ENCODE assay signal across 9 mouse cellular contexts in the genomic region with DNA sequence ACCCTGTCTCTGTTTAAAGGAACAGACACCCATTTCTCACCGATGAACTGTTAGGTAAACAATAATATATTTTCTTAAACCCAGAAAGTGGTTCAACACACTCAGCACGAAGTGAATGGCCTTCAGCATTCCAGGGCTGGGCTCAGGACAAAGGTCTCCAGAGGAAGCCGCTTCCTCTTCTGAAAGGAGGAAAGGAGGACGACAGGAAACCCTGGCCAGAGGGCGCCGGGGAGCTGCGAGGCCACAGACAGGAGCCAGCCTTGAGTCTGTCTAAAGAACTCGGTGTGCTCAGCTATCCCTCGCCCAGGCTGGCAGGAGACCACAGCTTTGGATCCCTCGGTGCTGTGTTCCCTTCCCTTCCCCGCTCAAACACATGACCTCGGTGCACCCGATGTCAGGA. TPM values are rescaled to one million over a fixed set of nuclear protein-coding genes. Genes with fewer than 3 reads are reported as not detected.
DNase-seq lines count a peak whose midpoint lies in the region; TF ChIP-seq lines count a peak whose summit lies in the region.
"Had no signal": no experiment of that assay in that cellular context is flagged by ENCODE, and none has a peak within 500 bp of the region (broad histone marks: within the 10 kb centered on the region; RNA-seq: fewer than 3 reads in every experiment).

No protein-coding gene starts in this region.

- no peak for TF ChIP-seq CTCF in gastrocnemius, adult 2 months (IDR thresholded peaks at IDR 0.05)

- H3K27ac ChIP-seq in gastrocnemius, adult 2 months, result no peak overlapping the region

- intact Hi-C loops in gastrocnemius, adult 2 months (cut with DNase I), result no loop called here

- H3K4me3 ChIP-seq in gastrocnemius, adult 2 months, result no peak overlapping the region

- DNase-seq in gastrocnemius, adult 2 months, result peak; percentile 48
- no peak for DNase-seq in gastrocnemius, postnatal 4 days (ENCODE audit: low spot score in 2 of 2)
- DNase-seq in retina, postnatal 1 day, result peak; percentile 15
- no peak for DNase-seq in retina, embryonic 14.5 days (ENCODE audit: low spot score)
- DNase-seq in kidney, postnatal 10 days, result peak; percentile 47
- DNase-seq in testis, postnatal 10 days (ENCODE audit: low spot score), result peak; percentile 69
- DNase-seq in spleen, adult 18-20 months, result no peak
- no peak for DNase-seq in thymus, adult 18-20 months
- DNase-seq: layer of hippocampus, postnatal 36 days had no signal

RNA-seq across cellular contexts. Expression of a gene that starts 50.8 kb away (rescaled TPM):
- not detected for total RNA-seq in gastrocnemius, adult 2 months (2021)
- under 1 TPM in 1 of 2 experiments, not detected in 1; 0.56 TPM for total RNA-seq in gastrocnemius, postnatal 4 days (2021)
- total RNA-seq: layer of hippocampus, postnatal 36 days had no signal

RNA-seq across cellular contexts. Expression of a gene that starts 57.8 kb away (rescaled TPM):
- 1 to 10 TPM; 3.4 to 3.7 TPM for total RNA-seq in gastrocnemius, adult 2 months (2021)
- 1 to 10 TPM; 4.6 to 4.9 TPM for total RNA-seq in gastrocnemius, postnatal 4 days (2021)

Comparison
In these comparisons a context has a peak if more than half of its experiments do, and no peak if none do; other contexts are left out.
1. DNase-seq: peak in gastrocnemius, adult 2 months (single experiment), retina, postnatal 1 day (single experiment), kidney, postnatal 10 days (single experiment) and testis, postnatal 10 days (single experiment); none in gastrocnemius, postnatal 4 days (0 of 2), retina, embryonic 14.5 days (single experiment), spleen, adult 18-20 months (0 of 2) and thymus, adult 18-20 months (0 of 2).